Mouse (Mus musculus) forebrain, postnatal 0 days (tissue): Measurements from ENCODE around the gene Prdm2. TPM values are rescaled to one million over a fixed set of nuclear protein-coding genes. Genes with fewer than 3 reads are reported as not detected.
A peak's percentile ranks its signal among the peaks of the same experiment; 100 is the strongest.

Source experiments
- ATAC-seq: fragments of 200-750 bp; cut with Nextera tagmentation; 2 replicates; pipeline ENCODE4 v1.8.0; 2017; ENCODE audit warnings: mild to moderate bottlenecking, moderate library complexity
- DNase-seq: peaks from one replicate; pipeline ENCODE4 v3.0.0-alpha.2; 2015
- H3K27ac ChIP-seq: fragments of 300-500 bp; sonication (generic); 2 replicates; pipeline ENCODE4 v1.5.1; 2014; ENCODE audit warnings: low read depth, mild to moderate bottlenecking, antibody characterized with exemption, low read length, moderate library complexity, mixed read lengths
- H3K27me3 ChIP-seq: fragments of 300-500 bp; sonication (generic); 2 replicates; pipeline ENCODE4 v1.6.1; 2014; ENCODE audit warnings: mild to moderate bottlenecking, low read length, mixed read lengths; ENCODE audit not compliant: insufficient read depth
- H3K36me3 ChIP-seq: fragments of 300-500 bp; sonication (generic); 2 replicates; pipeline ENCODE4 v1.6.1; 2014; ENCODE audit warnings: mild to moderate bottlenecking, moderate library complexity; ENCODE audit not compliant: insufficient read depth
- H3K4me1 ChIP-seq: fragments of 300-500 bp; sonication (generic); 2 replicates; pipeline ENCODE4 v1.6.1; 2014; ENCODE audit warnings: antibody characterized with exemption; ENCODE audit not compliant: insufficient read depth
- H3K4me2 ChIP-seq: fragments of 300-500 bp; sonication (generic); 2 replicates; pipeline ENCODE4 v1.6.1; 2014; ENCODE audit warnings: low read depth, mild to moderate bottlenecking, moderate library complexity
- H3K4me3 ChIP-seq: fragments of 300-500 bp; sonication (generic); 2 replicates; pipeline ENCODE4 v1.5.1; 2014; ENCODE audit warnings: low read depth, low read length, mixed read lengths
- H3K9ac ChIP-seq: fragments of 300-500 bp; sonication (generic); 2 replicates; pipeline ENCODE4 v1.6.1; 2014; ENCODE audit warnings: mild to moderate bottlenecking
- H3K9me3 ChIP-seq: fragments of 300-500 bp; sonication (generic); 2 replicates; pipeline ENCODE4 v1.6.1; 2016; ENCODE audit warnings: low read length
- CTCF ChIP-seq: sonication (generic); IDR thresholded peaks from 2 replicates; pipeline ENCODE4 v1.5.1; 2016; ENCODE audit warnings: antibody characterized with exemption, control low read depth, low read depth
- WGBS: fragments of 180-500 bp; shearing (Covaris S2); extraction: QIAGEN DNeasy Blood & Tissue Kit; methylation state at CpG from one replicate; pipeline ENCODE4 v1.1.7; 2014; 5-methylcytosine and 5-hydroxymethylcytosine counted together
- polyA plus RNA-seq: library from polyadenylated mRNA; unstranded; fragments of >200 nt; fragmentation: Nextera tagmentation; extraction: Ambion mirVana; gene quantifications from 2 replicates; pipeline ENCODE4 v1.2.1, GENCODE M21; 2015
- total RNA-seq: library from RNA; depleted of rRNA; stranded (reverse); fragments of >200 nt; gene quantifications from 2 replicates; pipeline ENCODE4 v1.2.3, GENCODE M21; 2014

Prdm2 gene
- total and polyA plus RNA-seq, 2 experiments from 2014 or later, result 12.1 to 23.7 TPM

DNA sequence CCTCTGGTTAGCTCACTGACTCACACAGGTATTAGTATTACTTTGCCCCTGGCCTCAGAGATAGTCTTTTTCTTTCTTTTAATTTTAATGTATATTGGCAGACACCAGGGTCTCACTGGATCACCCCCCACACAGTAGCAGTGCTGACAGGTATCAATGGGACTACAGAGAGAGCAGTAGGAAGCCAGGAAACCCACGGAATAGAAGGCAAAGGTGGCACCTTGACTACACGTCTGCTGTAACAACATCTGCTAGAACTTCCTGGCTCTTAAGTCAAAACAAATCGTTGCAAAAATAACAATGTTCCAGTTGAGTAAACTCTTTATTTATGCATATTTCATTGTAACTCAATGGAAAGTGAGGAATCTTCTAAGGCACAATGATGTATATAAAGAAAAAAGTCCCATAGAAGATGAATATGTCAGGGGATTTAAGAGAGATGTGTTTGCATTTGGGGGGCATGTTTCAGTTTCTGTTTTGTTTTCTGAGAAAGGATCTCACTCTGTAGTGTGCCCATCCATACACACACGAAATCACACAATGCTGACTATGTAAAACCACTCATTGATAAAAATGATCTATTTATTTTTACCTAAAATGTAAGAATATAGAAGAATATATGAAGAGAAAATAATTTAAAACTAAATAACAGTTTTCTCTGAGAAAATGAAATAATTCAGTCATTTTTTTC lies 41.0 kb downstream of the Prdm2 start:
- no peak overlapping the region for H3K4me3 ChIP-seq
- DNase-seq (no peak), ATAC-seq (no peak)
- H3K36me3 ChIP-seq, result peaks cover 25% of the 10 kb centered on the region
- 63% methylated on average over 4 of the region's 4 CpGs for WGBS
- H3K9me3 ChIP-seq, result no peaks in the 10 kb centered on the region
- H3K27ac ChIP-seq, result no peak overlapping the region
- no peak overlapping the region for H3K9ac ChIP-seq
- TF ChIP-seq CTCF, result no peak
- H3K4me2 ChIP-seq, result no peak overlapping the region
- no peaks in the 10 kb centered on the region for H3K4me1 ChIP-seq
- no peaks in the 10 kb centered on the region for H3K27me3 ChIP-seq

DNA sequence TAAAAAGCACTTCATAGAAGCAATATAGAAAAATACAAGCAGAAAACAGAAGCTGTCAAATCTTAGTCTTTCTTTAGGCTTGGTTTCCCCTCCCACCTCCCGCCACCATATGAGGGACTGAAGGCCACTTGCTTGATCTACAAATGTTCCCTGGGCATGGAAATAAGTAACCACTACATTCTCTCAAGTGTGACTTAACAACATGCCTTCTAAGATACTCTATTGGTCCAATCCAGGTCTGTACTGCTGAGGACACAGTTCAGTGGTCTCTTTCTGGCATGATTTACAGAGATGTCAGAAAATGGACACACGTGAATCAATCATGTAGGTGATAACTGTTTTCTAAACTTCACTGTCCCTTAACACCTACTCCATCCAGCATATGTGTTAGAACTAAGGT lies 42.5 kb downstream of the Prdm2 start:
- TF ChIP-seq CTCF, result no peak
- Histone ChIP-seq H3K4me2 (no peak overlapping the region), H3K9ac (no peak overlapping the region), H3K27me3 (no peaks in the 10 kb centered on the region), H3K36me3 (peaks cover 21% of the 10 kb centered on the region), H3K27ac (no peak overlapping the region), H3K9me3 (no peaks in the 10 kb centered on the region), H3K4me3 (no peak overlapping the region), H3K4me1 (no peaks in the 10 kb centered on the region)
- WGBS, result 94% methylated on average over 2 of the region's 2 CpGs
- DNase-seq (no peak), ATAC-seq (no peak)

DNA sequence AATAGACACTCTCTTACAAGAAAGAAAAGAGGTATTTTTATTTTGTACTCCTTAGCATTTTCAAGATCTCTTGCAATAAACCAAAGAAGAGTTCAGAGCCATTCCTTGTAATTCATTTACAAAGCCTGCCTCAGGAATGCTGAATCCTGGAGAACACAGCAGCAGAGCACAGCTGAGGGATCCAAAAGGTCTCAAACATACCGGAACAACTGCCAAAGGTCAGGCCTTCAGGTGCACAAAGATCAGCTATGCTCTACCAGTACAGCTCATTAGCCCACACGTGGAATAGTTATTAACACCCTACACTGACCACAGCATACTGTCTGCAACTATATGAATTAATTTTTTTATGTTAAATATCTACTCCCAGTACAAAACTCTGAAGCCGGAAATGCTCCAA lies 44.7 kb downstream of the Prdm2 start:
- ATAC-seq (no peak), DNase-seq (no peak)
- H3K9me3 ChIP-seq, result no peaks in the 10 kb centered on the region
- no peaks in the 10 kb centered on the region for H3K27me3 ChIP-seq
- no peak overlapping the region for H3K4me2 ChIP-seq
- H3K4me1 ChIP-seq, result no peaks in the 10 kb centered on the region
- WGBS, result 93% methylated on average over 3 of the region's 3 CpGs
- H3K36me3 ChIP-seq, result peaks cover 32% of the 10 kb centered on the region
- no peak overlapping the region for H3K9ac ChIP-seq
- H3K4me3 ChIP-seq, result no peak overlapping the region
- TF ChIP-seq CTCF, result no peak
- no peak overlapping the region for H3K27ac ChIP-seq

DNA sequence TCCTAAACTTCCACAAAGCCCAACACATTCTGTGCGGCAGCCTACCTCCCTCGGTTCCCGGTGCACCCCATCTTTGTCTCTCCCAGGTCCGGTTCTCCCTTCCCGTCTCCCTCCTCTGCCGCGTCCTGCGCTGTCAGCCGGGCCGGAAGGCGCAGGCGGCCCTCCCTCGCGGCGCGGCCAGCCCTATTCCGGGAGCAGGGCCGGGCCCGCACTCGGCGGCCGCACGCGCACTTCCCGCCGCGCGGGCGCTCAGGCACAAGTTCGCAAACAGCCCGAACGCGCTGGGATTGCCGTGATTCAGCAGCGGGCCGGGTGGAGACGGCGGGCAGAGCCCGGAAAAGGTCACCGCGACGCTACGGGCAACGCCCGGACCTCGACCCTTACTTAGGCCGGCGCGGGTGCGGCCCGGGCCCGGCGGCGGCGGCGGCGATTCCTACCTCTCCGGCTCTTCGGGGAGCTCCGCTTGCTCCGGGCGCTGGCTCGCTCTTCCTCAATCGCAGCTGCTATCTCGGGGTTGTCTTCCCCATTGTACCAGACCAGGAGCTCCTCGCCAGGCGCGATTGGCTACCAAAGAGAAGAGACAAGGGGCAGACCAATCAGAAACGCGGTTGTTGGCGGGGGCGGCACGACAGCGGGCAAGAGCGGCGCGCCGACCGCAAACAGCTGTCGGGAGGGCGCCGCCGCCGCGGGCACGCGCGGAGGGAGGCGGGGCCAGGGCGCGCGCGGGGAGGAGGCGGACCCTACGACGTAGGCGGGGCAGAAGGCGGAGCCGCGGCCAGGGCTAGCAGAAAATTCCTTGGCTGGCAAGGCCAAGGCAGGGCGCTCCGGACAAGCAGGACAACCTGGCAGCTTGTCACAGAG lies 50.9 kb downstream of the Prdm2 start:
- peak overlapping the region; percentile 98 for H3K27ac ChIP-seq
- H3K9ac ChIP-seq, result peak overlapping the region; percentile 91
- H3K4me3 ChIP-seq, result peak overlapping the region; percentile 80
- H3K9me3 ChIP-seq, result no peaks in the 10 kb centered on the region
- peak; percentile 100 for ATAC-seq
- H3K4me1 ChIP-seq, result peaks cover 13% of the 10 kb centered on the region
- TF ChIP-seq CTCF, result no peak
- H3K27me3 ChIP-seq, result no peaks in the 10 kb centered on the region
- peaks cover 17% of the 10 kb centered on the region for H3K36me3 ChIP-seq
- 2% methylated on average over 99 of the region's 102 CpGs for WGBS
- peak overlapping the region; percentile 56 for H3K4me2 ChIP-seq
- peak; percentile 99 for DNase-seq

DNA sequence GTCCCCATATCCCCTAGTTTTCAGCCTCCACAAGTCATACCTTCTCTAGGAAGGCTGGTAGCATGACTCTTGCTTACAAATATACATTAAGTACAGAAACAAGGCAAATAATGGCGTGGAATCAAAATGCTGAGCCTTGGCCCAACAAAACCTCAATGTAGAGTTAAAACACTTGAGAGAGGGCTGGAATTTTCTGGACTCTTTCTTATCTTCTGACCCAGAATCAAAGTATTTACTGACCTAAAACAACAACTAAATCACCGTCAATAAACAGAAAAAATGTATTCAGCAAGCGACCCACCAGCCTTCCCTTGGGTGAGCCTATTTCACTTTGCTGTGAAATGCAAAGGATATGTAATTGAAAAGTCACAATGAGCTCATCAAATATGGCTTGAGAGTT lies 52.0 kb downstream of the Prdm2 start:
- TF ChIP-seq CTCF, result no peak
- peaks cover 13% of the 10 kb centered on the region for H3K4me1 ChIP-seq
- WGBS, result 42% methylated on average over 3 of the region's 3 CpGs
- H3K9me3 ChIP-seq, result no peaks in the 10 kb centered on the region
- H3K4me2 ChIP-seq, result peak overlapping the region; percentile 56
- no peak for ATAC-seq
- peaks cover 17% of the 10 kb centered on the region for H3K36me3 ChIP-seq
- no peak for DNase-seq
- H3K27me3 ChIP-seq, result no peaks in the 10 kb centered on the region
- peak overlapping the region; percentile 91 for H3K9ac ChIP-seq
- no peak overlapping the region for H3K27ac ChIP-seq
- peak overlapping the region; percentile 80 for H3K4me3 ChIP-seq

DNA sequence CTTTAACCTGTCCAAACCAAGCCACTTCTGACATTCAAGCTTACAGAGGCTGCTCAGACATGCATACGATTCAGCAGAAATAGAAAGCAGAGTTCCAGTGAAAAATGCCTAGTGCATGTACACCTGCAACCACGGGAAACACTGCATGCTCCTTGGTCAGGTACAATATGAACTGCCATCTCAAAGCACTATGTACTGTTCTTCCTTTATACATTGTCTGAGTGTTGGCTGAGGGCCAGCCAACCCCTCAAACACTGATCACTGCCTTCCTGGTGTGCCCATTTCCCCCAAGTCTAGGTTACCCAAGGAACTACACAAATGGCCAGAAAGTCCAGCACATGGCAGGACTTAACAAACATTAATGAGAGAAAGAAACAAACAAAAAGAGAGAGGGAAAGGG lies 53.5 kb downstream of the Prdm2 start:
- no peak overlapping the region for H3K27ac ChIP-seq
- H3K27me3 ChIP-seq, result no peaks in the 10 kb centered on the region
- WGBS, result 56% methylated on average over 2 of the region's 2 CpGs
- no peak overlapping the region for H3K4me3 ChIP-seq
- TF ChIP-seq CTCF, result no peak
- H3K4me1 ChIP-seq, result peaks cover 13% of the 10 kb centered on the region
- no peaks in the 10 kb centered on the region for H3K9me3 ChIP-seq
- DNase-seq, result no peak
- H3K36me3 ChIP-seq, result 0 out of 2 replicates have a peak, but pooled peaks cover 9% of the 10 kb centered on the region
- no peak for ATAC-seq
- H3K4me2 ChIP-seq, result no peak overlapping the region; the same call in 1 of the 2 replicates
- H3K9ac ChIP-seq, result no peak overlapping the region

DNA sequence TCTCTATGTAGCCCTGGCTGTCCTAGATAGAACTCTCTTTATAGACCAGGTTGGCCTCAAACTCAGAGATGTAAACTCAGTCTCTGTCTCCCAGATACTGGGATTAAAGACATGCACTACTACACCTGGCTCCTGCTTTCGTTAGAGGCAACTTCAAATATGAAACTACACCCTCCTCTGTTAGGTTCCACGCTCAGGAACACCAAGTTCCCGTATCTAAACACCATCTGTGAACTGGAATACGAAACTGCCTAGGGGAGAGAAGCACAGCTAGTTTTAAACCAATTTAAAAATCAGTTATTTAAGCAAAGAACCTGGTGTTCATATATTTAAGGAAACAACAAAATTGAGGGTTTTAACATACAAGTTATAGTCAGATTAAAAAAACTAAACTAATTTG lies 56.9 kb downstream of the Prdm2 start:
- H3K27me3 ChIP-seq, result no peaks in the 10 kb centered on the region
- H3K9me3 ChIP-seq, result no peaks in the 10 kb centered on the region
- H3K4me3 ChIP-seq, result no peak overlapping the region
- ATAC-seq, result no peak
- 57% methylated on average over 4 of the region's 4 CpGs for WGBS
- DNase-seq, result no peak
- H3K36me3 ChIP-seq, result 0 out of 2 replicates have a peak, but pooled peaks cover 3% of the 10 kb centered on the region
- peaks cover 10% of the 10 kb centered on the region for H3K4me1 ChIP-seq
- H3K9ac ChIP-seq, result no peak overlapping the region
- TF ChIP-seq CTCF, result no peak
- H3K4me2 ChIP-seq, result no peak overlapping the region
- H3K27ac ChIP-seq, result no peak overlapping the region
